Mouse (Mus musculus) erythroblast, embryonic 14.5 days (primary cell): ENCODE results near the gene Ggct. TPM values are rescaled to one million over a fixed set of nuclear protein-coding genes. Genes with fewer than 3 reads are reported as not detected.

Experiments used
- H3K27me3 ChIP-seq: 2 replicates; pipeline ENCODE4 v1.6.1; 2012; ENCODE audit warnings: inconsistent platforms; ENCODE audit not compliant: control insufficient read depth
- H3K36me3 ChIP-seq: 2 replicates; pipeline ENCODE4 v1.6.1; 2012; ENCODE audit warnings: mild to moderate bottlenecking, inconsistent platforms; ENCODE audit not compliant: control insufficient read depth
- H3K4me1 ChIP-seq: 2 replicates; pipeline ENCODE4 v1.6.1; 2012; ENCODE audit warnings: inconsistent platforms; ENCODE audit not compliant: control insufficient read depth
- H3K4me3 ChIP-seq: replicated peaks from 2 replicates; pipeline ENCODE3; 2012; ENCODE audit warnings: moderate library complexity, mild to moderate bottlenecking, inconsistent platforms
- H3K9me3 ChIP-seq: 2 replicates; pipeline ENCODE4 v1.6.1; 2012; ENCODE audit warnings: low read length, inconsistent platforms, mixed read lengths; ENCODE audit not compliant: control insufficient read depth
- GATA1 ChIP-seq: IDR thresholded peaks from 2 replicates; pipeline ENCODE4 v1.6.1; 2012; ENCODE audit warnings: low read length, inconsistent platforms, mixed read lengths
- TAL1 ChIP-seq: IDR thresholded peaks from 3 replicates; pipeline ENCODE4 v1.6.1; 2012; ENCODE audit warnings: low read length, inconsistent platforms, mixed read lengths
- polyA plus RNA-seq: library from polyadenylated mRNA; stranded (reverse); fragments of >175 nt; gene quantifications from 2 replicates; pipeline ENCODE4 v1.2.3, GENCODE M21; 2012

The Ggct gene
- polyA plus RNA-seq, 1 experiment, result 0.19 TPM

GRCm38 (mm10) chr6:55002438-55002837, 9.7 kb upstream of the Ggct start:
- H3K9me3 ChIP-seq, result no peaks in the 10 kb centered on the region
- no peak overlapping the region for H3K4me3 ChIP-seq
- no peaks in the 10 kb centered on the region for H3K36me3 ChIP-seq
- no peak for TF ChIP-seq TAL1
- no peak for TF ChIP-seq GATA1
- H3K27me3 ChIP-seq, result 0 out of 2 replicates have a peak, but pooled peaks cover 2% of the 10 kb centered on the region
- no peaks in the 10 kb centered on the region for H3K4me1 ChIP-seq

GRCm38 (mm10) chr6:55001320-55001719, 8.6 kb upstream of the Ggct start:
- no peak for TF ChIP-seq GATA1
- no peak for TF ChIP-seq TAL1
- Histone ChIP-seq H3K27me3 (0 out of 2 replicates have a peak, but pooled peaks cover 2% of the 10 kb centered on the region), H3K4me1 (no peaks in the 10 kb centered on the region), H3K9me3 (no peaks in the 10 kb centered on the region), H3K4me3 (no peak overlapping the region), H3K36me3 (no peaks in the 10 kb centered on the region)

- Histone ChIP-seq H3K36me3 (no peaks in the 10 kb centered on the region), H3K9me3 (no peaks in the 10 kb centered on the region), H3K4me3 (no peak overlapping the region), H3K27me3 (0 out of 2 replicates have a peak, but pooled peaks cover 2% of the 10 kb centered on the region), H3K4me1 (peaks cover 7% of the 10 kb centered on the region)
- no peak for TF ChIP-seq GATA1
- no peak for TF ChIP-seq TAL1
Measured at GRCm38 (mm10) chr6:54997726-54998125, 5.0 kb upstream of the Ggct start.

GRCm38 (mm10) chr6:54996361-54996760, 3.6 kb upstream of the Ggct start:
- no peak overlapping the region for H3K4me3 ChIP-seq
- no peak for TF ChIP-seq GATA1
- TF ChIP-seq TAL1, result no peak
- H3K4me1 ChIP-seq, result peaks cover 21% of the 10 kb centered on the region
- H3K36me3 ChIP-seq, result no peaks in the 10 kb centered on the region
- H3K27me3 ChIP-seq, result 0 out of 2 replicates have a peak, but pooled peaks cover 2% of the 10 kb centered on the region
- no peaks in the 10 kb centered on the region for H3K9me3 ChIP-seq

GRCm38 (mm10) chr6:54992141-54992540, 609 bp downstream of the Ggct start:
- Histone ChIP-seq H3K4me1 (peaks cover 25% of the 10 kb centered on the region), H3K36me3 (no peaks in the 10 kb centered on the region), H3K9me3 (no peaks in the 10 kb centered on the region), H3K27me3 (no peaks in the 10 kb centered on the region), H3K4me3 (peak overlapping the region; percentile 64)
- TF ChIP-seq TAL1 (no peak), GATA1 (no peak)

- TF ChIP-seq TAL1, result no peak
- no peak for TF ChIP-seq GATA1
- H3K9me3 ChIP-seq, result no peaks in the 10 kb centered on the region
- H3K27me3 ChIP-seq, result no peaks in the 10 kb centered on the region
- peaks cover 25% of the 10 kb centered on the region for H3K4me1 ChIP-seq
- no peaks in the 10 kb centered on the region for H3K36me3 ChIP-seq
- no peak overlapping the region for H3K4me3 ChIP-seq
Measured at GRCm38 (mm10) chr6:54991189-54991588, 1.6 kb downstream of the Ggct start.

- H3K4me1 ChIP-seq, result peaks cover 22% of the 10 kb centered on the region
- H3K36me3 ChIP-seq, result no peaks in the 10 kb centered on the region
- TF ChIP-seq GATA1, result no peak
- TF ChIP-seq TAL1, result no peak
- H3K27me3 ChIP-seq, result no peaks in the 10 kb centered on the region
- H3K9me3 ChIP-seq, result no peaks in the 10 kb centered on the region
- H3K4me3 ChIP-seq, result no peak overlapping the region
Measured at GRCm38 (mm10) chr6:54988141-54988540, 4.6 kb downstream of the Ggct start.

GRCm38 (mm10) chr6:54984096-54984495, 8.7 kb downstream of the Ggct start:
- Histone ChIP-seq H3K4me3 (no peak overlapping the region), H3K4me1 (no peaks in the 10 kb centered on the region), H3K36me3 (no peaks in the 10 kb centered on the region), H3K27me3 (no peaks in the 10 kb centered on the region), H3K9me3 (no peaks in the 10 kb centered on the region)
- TF ChIP-seq TAL1 (no peak), GATA1 (no peak)

GRCm38 (mm10) chr6:54983526-54984050, 9.2 kb downstream of the Ggct start:
- H3K36me3 ChIP-seq, result no peaks in the 10 kb centered on the region
- H3K9me3 ChIP-seq, result no peaks in the 10 kb centered on the region
- H3K4me3 ChIP-seq, result no peak overlapping the region
- H3K4me1 ChIP-seq, result no peaks in the 10 kb centered on the region
- H3K27me3 ChIP-seq, result no peaks in the 10 kb centered on the region
- TF ChIP-seq GATA1 (no peak), TAL1 (no peak)

GRCm38 (mm10) chr6:54979426-54979825, 13.3 kb downstream of the Ggct start:
- no peak for TF ChIP-seq GATA1
- TF ChIP-seq TAL1, result no peak
- H3K4me1 ChIP-seq, result no peaks in the 10 kb centered on the region
- H3K36me3 ChIP-seq, result no peaks in the 10 kb centered on the region
- H3K9me3 ChIP-seq, result no peaks in the 10 kb centered on the region
- H3K27me3 ChIP-seq, result peaks cover 3% of the 10 kb centered on the region; the same call in 1 of the 2 replicates
- H3K4me3 ChIP-seq, result no peak overlapping the region
